In the genomic region with DNA sequence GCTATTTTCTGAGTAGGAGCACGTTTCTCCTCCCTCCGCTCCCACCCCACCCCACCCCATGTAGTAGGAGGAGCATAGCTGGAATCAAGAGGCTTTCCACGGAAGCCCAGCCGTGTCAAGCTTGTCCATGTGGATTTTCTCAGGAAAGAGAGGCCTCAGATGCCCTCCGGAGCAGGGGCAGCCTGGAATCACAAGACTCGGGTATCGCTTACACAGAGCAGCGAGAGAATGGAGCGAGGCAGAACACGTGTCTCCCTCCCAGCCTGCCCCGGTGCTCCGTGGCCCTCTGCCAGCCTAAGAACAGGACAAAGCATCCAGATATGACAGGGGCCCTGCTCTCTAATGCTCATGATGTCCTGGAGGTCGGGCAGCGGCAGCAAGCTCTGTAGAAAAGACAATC, we compare ENCODE assay signal across 1 mouse cellular context.
A peak's percentile ranks its signal among the peaks of the same experiment; 100 is the strongest.
TF ChIP-seq lines count a peak whose summit lies in the region.

No protein-coding gene starts in this region.

TF ChIP-seq in MEL, 35 proteins besides CTCF, POLR2A, EP300 and RAD21 (continued from another document):
- TF ChIP-seq MAFK (IDR thresholded peaks at IDR 0.05; ENCODE audit: borderline replicate concordance, low read depth, low read length) (no peak), MXI1 (IDR thresholded peaks at IDR 0.05; ENCODE audit: low read depth, low read length) (peak; percentile 95), POLR2AphosphoS5 (IDR thresholded peaks at IDR 0.05; ENCODE audit: borderline replicate concordance, low read depth, low read length) (no peak), USF2 (IDR thresholded peaks at IDR 0.05; ENCODE audit: borderline replicate concordance in 1 of 2, insufficient read depth in 1 of 2, low read depth in 1 of 2, low read length in 2 of 2) (0 out of 4 replicates have a peak, but pooled peaks of 1 of the 2 experiments have one; percentile 26), CHD1 (IDR thresholded peaks at IDR 0.05; ENCODE audit: low read depth, low read length) (no peak), TCF12 (IDR thresholded peaks at IDR 0.05; ENCODE audit: low read depth, low read length) (0 out of 2 replicates have a peak, but pooled peaks have one; percentile 40), JUND (IDR thresholded peaks at IDR 0.05; ENCODE audit: low read depth, low read length) (no peak), SMC3 (IDR thresholded peaks at IDR 0.05; ENCODE audit: low read depth, low read length) (no peak), BHLHE40 (IDR thresholded peaks at IDR 0.05; ENCODE audit: borderline replicate concordance, low read depth, low read length) (peak; percentile 21; the same call in 1 of the 2 replicates), ZKSCAN1 (IDR thresholded peaks at IDR 0.05; ENCODE audit: low read depth, low read length) (no peak), ZC3H11A (IDR thresholded peaks at IDR 0.05; ENCODE audit: low read depth, low read length) (no peak), ZMIZ1 (IDR thresholded peaks at IDR 0.05; ENCODE audit: low read depth, low read length) (no peak), MYC (IDR thresholded peaks at IDR 0.05; ENCODE audit: low read depth, low read length) (peak; percentile 97), POLR2AphosphoS2 (IDR thresholded peaks at IDR 0.05; ENCODE audit: low read length) (peak; percentile 68; the same call in 1 of the 2 replicates), NRF1 (IDR thresholded peaks at IDR 0.05; ENCODE audit: insufficient read depth, low read depth, low read length, poor library complexity, severe bottlenecking) (no peak), TBP (IDR thresholded peaks at IDR 0.05; ENCODE audit: low read depth, low read length) (no peak)
